Mouse (Mus musculus): ENCODE data around the gene Scand1.

The Scand1 gene

DNA sequence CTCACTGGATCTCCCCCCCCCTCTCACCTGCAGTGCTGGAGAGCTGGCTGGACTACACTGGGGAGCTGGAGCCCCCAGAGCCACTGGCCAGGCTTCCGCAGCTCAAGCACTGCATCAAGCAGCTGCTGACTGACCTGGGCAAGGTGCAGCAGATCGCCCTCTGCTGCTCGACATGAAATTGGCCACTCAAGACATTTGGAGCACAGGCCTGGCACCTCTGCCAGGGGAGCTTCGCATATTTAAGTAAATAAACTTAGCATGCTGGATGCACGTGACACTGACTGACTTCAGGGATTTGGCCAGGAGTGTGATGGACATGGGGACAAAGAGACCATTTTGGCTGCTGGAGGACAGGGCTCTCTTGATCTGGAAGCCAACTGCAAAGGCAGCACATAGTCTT lies 5.2 kb downstream of the Scand1 start:
- DNase-seq (ENCODE audit: low read depth), result peak; percentile 19

DNA sequence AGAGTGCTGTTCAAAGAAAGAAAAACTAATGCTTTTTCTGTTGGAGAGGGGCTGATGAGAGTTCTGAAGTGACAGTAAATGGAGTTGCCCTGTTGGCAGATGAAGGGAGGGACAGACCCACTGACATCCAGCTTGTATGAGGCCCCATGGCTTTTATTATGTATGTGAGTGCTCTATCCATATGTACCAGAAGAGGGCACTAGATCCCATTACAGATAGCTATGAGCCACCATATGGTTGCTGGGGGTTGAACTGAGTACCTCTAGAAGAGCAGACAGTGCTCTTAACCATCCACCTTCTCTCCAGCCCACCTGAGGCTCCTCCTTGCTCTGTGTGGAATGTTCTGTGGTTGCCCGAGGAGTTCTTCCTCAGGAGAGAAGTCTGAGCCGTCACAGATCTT lies 6.7 kb downstream of the Scand1 start:
- DNase-seq (ENCODE audit: low read depth), result peak; percentile 77

DNA sequence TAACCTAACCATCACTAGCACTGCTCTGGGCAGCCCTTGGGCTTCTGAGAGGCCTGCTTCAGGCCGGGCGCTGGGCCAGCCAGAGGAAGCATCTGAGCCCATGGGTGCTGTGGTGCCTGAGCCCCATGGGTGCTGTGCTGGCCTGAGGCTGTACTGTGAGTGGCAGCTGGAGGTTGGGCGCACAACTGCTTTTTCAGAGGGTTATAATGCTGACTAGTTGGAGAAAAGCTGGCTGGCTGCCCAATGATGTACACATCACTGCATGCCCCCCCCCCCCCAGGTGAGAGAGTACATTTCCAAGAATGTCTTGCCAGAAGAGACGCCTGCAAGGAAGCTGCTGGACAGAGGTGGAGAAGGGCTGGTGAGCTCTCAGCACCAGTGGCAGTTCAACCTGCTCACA lies 8.2 kb downstream of the Scand1 start:
- DNase-seq (ENCODE audit: low read depth), result no peak

DNA sequence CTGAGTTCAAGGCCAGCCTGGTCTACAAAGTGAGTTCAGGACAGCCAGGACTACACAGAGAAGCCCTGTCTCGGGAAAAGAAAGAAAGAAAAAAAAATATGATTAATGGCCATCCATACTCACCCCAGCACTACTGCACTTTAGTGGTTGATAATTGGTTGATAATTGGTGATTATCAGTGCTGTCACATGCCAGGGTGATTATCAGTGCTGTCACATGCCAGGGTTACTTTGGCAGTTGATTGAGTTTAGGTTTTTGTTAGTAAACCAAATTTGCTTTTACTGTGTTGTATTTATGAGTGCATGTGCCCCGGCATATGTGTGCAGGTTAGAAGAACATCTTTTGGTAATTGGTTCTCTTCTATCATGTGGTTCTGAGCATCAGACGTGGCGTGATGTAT lies 10.4 kb downstream of the Scand1 start:
- DNase-seq (ENCODE audit: low read depth), result no peak

DNA sequence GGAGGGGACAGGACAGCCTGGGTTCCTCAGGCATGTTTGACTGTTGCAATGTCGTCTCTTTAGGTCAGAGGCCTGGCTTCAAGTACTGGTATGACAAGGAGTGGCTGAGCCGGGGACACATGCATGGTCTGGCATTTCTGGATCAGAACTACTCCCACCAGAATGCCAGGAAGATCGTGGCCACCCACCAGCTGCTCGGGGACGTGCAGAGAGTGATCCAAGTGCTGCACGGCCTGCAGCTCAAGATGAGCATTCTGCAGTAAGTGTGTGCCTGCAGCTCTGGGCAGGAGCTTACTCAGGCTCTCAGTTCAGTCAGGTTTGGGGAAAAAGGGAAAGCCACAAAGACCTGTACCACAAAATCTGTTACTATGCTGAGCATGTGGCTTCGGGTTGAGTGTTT lies 14.0 kb downstream of the Scand1 start:
- DNase-seq (ENCODE audit: low read depth), result no peak

DNA sequence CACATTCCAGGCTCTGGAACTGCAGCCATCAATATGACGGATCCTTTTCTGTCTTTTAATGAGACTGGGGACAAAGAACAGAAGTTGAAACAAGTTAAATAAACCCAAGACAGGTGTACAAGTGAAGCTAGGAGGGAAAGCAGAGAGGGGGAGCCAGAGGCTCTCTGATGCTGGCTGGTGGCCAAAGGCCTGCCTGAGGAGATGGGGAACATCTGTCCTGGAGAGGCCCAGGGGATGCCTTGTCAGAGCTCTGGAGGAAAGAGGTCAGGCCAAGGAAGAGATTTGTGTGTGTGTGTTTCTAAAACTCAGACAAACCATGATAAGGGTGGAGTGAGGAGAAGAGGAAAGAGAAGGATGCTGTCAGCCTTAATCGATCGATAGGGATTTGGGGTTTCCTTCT lies 14.9 kb downstream of the Scand1 start:
- no peak for DNase-seq (ENCODE audit: low read depth)

DNA sequence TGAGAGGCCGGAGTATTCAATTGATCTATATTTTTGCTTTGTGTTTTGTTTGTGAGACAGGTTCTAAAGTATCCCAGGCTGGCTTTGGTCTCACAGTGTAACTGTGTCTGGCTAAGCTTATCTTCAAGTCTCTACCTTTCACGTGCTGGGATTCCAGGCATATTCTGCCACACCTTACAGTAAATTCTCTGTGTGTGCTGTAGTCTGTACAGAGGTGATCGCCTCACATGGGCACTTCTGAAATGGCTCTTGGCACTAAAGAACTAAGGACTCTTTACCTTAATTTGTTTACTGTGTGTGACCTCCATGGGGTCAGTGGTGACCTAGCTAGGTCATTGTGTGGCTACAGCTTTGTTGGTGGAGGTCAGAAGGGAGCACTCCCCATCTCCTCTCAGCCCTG lies 16.3 kb downstream of the Scand1 start:
- DNase-seq (ENCODE audit: low read depth), result no peak

DNA sequence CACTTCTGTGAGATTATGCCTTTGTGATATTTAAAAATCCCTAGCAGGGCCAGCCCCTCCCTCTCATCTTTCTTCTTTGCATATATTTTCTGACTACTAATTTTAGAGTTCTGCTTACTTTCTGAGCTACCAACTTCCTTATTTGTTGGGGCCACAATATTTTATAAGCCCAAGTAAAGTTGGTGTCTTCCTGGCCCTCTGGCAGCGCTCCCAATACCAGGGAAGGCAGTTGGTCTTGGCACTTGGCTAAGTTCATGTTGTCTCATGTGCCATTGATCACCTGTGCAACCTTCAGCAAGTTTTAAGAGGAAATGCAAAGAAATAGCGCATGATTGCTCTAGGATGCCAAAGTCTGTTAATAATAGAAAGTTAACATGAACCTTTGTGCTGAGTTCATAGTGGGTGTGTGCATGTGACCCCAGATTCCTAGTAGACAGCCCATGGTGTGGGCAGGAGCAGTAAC lies 16.9 kb downstream of the Scand1 start:
- no peak for DNase-seq (ENCODE audit: low read depth)

DNA sequence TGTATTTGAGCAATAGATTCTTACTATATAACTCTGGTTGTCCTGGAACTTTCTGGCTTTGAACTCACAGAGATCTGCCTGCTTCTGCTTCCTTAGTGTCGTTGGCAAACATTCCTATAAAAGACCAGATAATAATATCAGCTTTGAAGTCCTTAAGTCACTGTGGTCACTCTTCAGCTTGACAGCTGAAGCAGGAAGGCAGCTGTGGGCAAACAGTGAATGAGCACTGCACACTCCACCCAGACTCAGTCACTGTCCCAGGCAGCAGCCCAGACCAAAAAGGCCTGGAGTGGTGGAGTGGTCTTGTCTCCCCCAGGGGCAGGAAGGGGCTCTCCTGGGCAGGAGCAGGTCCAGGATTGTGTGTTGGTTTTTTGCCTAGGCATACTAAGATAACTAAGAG lies 20.5 kb downstream of the Scand1 start:
- no peak for DNase-seq (ENCODE audit: low read depth)

DNA sequence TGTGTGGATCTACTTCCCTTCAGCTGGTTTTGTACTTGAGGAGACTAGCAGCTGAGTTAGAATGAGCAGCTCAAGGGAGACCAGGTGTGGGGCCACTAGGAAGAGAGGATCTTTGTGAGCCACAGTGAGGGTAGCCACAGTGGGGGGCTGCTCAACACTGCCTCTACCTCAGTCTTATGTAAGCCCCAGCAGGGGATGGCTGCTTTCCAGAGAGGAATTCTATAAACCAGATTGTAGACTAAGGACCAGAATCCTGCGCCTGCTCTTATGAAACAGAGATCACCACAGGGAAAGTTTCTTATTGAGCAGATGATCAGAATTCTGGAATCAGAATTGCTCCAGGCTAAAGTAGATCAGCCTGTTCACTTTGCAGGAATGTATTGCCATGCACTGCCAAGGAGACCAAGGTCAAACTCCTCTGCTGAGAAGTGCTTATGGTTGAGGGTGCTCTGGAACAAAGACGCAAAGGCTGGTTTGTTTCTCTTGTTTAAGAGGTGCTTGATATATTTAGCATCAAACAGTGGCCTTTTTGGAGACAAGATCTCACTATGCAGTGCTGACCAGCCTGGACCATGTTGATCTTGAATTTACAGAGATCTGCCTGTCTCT lies 22.8 kb downstream of the Scand1 start:
- no peak for DNase-seq (ENCODE audit: low read depth)

DNA sequence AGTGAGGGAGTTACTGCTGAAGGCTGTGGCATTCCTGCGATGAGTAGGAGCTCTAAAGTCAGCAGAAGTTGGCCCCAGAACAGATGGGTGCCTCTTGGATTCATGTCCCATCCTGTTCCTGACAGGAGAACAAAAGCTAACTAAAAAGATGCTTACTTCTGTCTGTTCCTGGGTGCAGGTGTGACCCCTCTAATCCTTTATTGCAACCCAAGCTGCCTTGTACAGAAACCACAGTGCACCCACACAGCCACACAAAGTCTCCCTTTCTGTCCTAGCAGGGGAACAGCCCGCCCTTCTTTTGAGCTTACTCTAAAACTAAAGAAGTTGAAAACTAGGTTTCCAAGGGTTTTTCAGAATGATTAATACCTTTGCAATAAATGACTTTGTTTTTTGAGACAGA lies 24.3 kb downstream of the Scand1 start:
- no peak for DNase-seq (ENCODE audit: low read depth)

DNA sequence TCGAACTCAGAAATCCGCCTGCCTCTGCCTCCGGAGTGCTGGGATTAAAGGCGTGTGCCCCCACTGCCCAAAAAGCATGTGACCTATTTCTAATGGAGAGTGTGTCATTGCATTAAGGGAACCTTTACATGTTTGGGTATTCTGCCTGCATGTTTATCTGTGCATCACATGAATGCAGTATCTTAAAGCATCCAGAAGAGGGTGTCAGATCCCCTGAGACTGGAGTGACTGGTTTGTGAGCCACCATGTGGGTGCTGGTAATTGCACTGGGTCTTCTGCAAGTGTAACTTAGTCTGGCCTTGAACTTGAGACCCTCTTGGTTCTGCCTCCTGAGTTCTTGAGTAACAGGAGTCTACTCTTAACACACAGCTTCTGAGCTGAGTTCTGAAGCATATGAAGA lies 25.8 kb downstream of the Scand1 start:
- DNase-seq (ENCODE audit: low read depth), result no peak

DNA sequence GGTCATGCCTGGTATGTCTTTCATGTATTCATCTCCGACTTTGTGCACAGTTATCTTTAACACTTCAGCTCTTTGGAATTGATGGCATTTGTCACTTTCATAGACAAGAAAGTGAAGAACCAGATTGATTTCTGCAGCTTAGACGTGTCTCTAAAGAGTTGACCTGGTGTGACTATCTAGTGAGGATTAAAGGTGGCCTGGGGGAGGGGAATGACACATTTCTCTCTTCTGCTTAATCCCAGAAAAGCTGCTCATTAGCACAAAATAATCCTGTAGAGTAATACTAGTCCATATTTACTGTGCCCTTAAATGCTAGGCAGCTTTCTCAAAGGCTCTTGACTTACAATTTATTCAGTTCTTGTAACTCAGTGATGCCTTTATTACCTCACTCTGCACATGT lies 27.3 kb downstream of the Scand1 start:
- no peak for DNase-seq (ENCODE audit: low read depth)

DNA sequence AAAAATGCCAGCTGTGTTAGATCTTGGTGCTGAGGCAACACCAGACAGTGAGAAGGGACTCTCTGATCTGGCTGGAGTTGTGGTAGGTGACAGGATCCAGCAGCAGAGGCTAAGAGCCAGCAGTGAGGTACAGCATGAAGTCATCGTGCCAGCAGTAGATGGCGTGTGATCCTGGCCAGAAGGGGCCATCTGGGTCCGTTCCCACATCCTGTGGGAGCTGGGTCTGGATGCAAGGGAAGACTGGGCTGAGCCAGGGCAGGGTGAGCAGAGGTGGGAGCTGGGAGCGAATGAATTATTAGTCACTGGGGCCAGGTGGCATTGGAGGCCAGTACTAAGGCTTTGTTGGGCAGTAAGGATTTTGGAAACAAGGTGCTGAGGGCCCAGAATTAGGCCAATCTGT lies 31.3 kb downstream of the Scand1 start:
- no peak for DNase-seq (ENCODE audit: low read depth)

DNA sequence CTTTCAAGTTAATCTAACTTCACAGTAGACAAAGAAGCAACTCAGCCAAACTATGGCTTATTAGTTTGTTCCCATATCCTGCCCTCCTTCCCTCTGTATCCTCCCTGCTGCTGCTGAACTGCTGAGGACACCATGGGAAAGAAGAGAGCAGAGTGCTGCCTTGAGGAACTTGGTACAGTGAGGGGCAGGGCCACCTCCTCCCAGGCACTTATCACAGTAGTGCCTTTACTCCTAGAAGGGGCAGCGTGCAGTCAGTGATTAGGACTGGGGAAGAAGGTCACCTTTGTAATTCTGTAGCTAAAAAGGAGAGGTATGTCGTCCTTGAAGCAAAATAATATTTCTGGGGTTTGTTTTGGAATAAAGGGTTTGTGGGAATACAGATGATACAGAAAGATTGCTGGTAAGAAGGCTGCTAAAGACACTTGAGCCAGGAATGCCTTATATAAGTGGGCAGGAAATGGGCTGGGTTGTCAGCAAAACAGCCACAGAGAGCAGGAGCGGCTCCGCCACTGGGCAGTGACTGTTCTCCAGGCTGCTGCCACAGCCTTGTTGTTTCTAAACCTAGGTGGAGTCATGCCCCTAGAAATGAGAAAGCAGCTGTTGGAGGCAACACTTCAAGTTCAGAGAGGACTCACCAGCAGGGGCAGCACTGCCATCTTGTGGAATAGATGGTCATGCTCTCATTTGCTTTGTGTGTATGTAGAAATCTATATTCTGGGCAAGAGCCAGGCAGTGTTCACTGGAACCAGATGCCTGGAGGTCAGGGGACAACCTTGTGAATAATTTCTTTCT lies 34.1 kb downstream of the Scand1 start:
- DNase-seq (ENCODE audit: low read depth), result peak; percentile 91

DNA sequence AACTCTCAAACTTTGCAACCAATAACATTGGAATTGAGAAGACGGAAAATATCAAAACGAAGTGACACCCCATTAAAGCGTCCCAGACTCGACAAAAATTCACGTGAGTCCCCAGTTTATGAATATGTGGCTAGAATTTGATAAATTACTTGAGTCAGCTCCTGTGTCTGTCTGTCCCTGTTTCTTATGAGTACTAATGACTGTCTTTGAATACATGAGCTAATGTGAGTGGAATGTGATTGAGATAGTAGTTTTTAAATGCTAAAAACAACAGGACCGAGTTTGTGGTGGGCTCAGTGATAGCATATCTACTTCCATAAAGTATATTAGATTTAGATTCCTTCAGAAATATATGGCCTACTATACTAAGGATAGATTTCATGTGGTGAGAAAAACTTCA lies 40.0 kb downstream of the Scand1 start:
- no peak for DNase-seq (ENCODE audit: low read depth)

DNA sequence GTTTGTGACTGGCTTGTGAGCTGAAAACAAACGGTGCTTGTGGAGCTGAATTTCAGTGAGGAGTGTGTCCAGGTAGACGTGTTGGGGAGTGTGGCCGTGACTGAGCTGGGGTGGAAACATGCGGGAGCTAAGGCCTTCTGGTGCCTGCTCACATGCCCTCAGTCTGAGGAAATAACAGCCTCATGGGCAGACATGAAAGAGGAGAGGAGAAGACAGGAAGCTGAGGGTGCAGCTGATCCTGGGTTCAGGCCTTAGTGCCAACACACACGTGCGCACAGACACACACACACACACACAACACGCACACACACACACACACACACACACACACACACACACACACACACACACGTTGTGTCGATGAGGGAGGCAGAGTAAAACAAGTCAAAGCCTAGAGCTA lies 44.9 kb downstream of the Scand1 start:
- DNase-seq (ENCODE audit: low read depth), result peak; percentile 80

DNA sequence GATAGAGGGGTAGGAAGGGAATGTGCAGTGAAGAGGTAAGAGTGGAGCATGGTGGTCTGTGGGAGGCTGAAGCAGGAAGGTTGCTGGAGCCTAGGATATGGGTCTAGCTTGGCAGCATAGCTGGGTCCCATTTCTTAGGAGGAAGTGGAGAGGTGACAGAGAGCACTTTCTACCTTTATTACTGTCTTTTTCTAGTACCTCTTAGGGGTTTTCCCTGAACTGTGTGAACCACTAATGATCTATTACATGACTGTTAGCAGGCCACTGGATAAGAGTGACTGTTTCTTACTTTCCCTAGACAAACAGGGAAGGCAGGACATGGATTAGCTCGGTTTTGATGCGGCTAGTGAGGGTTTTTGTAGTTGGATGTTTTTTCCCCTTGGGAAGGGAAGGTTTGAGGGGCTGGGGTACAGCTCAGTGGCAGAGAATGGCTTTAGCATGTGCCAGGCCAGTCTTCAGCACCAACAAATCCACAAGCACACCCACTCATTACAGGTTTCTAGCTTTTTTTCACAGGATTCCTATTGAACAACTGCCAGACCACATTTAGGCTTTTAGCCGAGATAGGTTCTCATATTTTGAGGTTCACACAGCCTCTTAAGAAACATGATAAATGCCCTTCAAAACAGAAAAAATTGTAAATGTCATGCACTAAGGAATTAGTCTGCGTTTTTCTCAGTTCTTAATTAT lies 49.2 kb downstream of the Scand1 start:
- no peak for DNase-seq (ENCODE audit: low read depth)
